Mouse (Mus musculus) embryonic facial prominence, embryonic 11.5 days (tissue): Measurements from ENCODE around the gene Gclc. TPM values are rescaled to one million over a fixed set of nuclear protein-coding genes. Genes with fewer than 3 reads are reported as not detected.

Experiments
- ATAC-seq: fragments of 200-750 bp; cut with Nextera tagmentation; replicated peaks from 2 replicates; pipeline ENCODE4 v1.8.0; 2017; ENCODE audit warnings: low read depth; ENCODE audit not compliant: insufficient number of reproducible peaks, low FRiP score, low TSS enrichment
- DNase-seq: peaks from one replicate; pipeline ENCODE4 v3.0.0-alpha.2; 2015; ENCODE audit warnings: low spot score
- H3K27ac ChIP-seq: fragments of 300-500 bp; sonication (generic); replicated peaks from 2 replicates; pipeline ENCODE4 v1.5.1; 2014; ENCODE audit warnings: mild to moderate bottlenecking, low read depth, low read length, control low read depth
- H3K27me3 ChIP-seq: fragments of 300-500 bp; sonication (generic); 2 replicates; pipeline ENCODE4 v1.6.1; 2014; ENCODE audit warnings: mild to moderate bottlenecking, low read length, moderate library complexity, mixed read lengths; ENCODE audit not compliant: control insufficient read depth, insufficient read depth
- H3K36me3 ChIP-seq: fragments of 300-500 bp; sonication (generic); replicated peaks from 2 replicates; pipeline ENCODE4 v1.6.1; 2014; ENCODE audit warnings: low read depth, mild to moderate bottlenecking, low read length, moderate library complexity, mixed read lengths; ENCODE audit not compliant: control insufficient read depth, insufficient read depth
- H3K4me1 ChIP-seq: fragments of 300-500 bp; sonication (generic); 2 replicates; pipeline ENCODE4 v1.6.1; 2014; ENCODE audit warnings: low read length, mixed read lengths; ENCODE audit not compliant: control insufficient read depth, insufficient read depth
- H3K4me2 ChIP-seq: fragments of 300-500 bp; sonication (generic); 2 replicates; pipeline ENCODE4 v1.6.1; 2014; ENCODE audit warnings: low read depth, mild to moderate bottlenecking, control low read depth, low read length, moderate library complexity
- H3K4me3 ChIP-seq: fragments of 300-500 bp; sonication (generic); 2 replicates; pipeline ENCODE4 v1.5.1; 2014; ENCODE audit warnings: low read depth, low read length, control low read depth
- H3K9ac ChIP-seq: fragments of 300-500 bp; sonication (generic); replicated peaks from 2 replicates; pipeline ENCODE4 v1.6.1; 2014; ENCODE audit warnings: mild to moderate bottlenecking, control low read depth, low read length
- H3K9me3 ChIP-seq: fragments of 300-500 bp; sonication (generic); replicated peaks from 2 replicates; pipeline ENCODE4 v1.6.1; 2016; ENCODE audit warnings: mild to moderate bottlenecking, low read length, inconsistent platforms, mixed read lengths; ENCODE audit not compliant: control insufficient read depth
- WGBS: fragments of 180-500 bp; shearing (Covaris S2); extraction: QIAGEN DNeasy Blood & Tissue Kit; methylation state at CpG from one replicate; pipeline ENCODE4 v1.1.7; 2014; 5-methylcytosine and 5-hydroxymethylcytosine counted together
- polyA plus RNA-seq: library from polyadenylated mRNA; unstranded; fragments of >200 nt; fragmentation: Nextera tagmentation; extraction: Ambion mirVana; gene quantifications from 2 replicates; pipeline ENCODE4 v1.2.1, GENCODE M21; 2014

Gene Gclc
- polyA plus RNA-seq, 1 experiment from 2014 or later, result 20.5 TPM

GRCm38 (mm10) chr9:77828531-77828965, 74.2 kb downstream of the Gclc start:
- ATAC-seq, result no peak
- Histone ChIP-seq H3K4me1 (peaks cover 2% of the 10 kb centered on the region; the same call in 1 of the 2 replicates), H3K27me3 (no peaks in the 10 kb centered on the region), H3K27ac (no peak overlapping the region), H3K9me3 (no peaks in the 10 kb centered on the region), H3K9ac (no peak overlapping the region), H3K36me3 (no peaks in the 10 kb centered on the region), H3K4me2 (no peak overlapping the region), H3K4me3 (no peak overlapping the region)
- no peak for DNase-seq
- WGBS, result 66% methylated on average over 7 of the region's 7 CpGs

DNA sequence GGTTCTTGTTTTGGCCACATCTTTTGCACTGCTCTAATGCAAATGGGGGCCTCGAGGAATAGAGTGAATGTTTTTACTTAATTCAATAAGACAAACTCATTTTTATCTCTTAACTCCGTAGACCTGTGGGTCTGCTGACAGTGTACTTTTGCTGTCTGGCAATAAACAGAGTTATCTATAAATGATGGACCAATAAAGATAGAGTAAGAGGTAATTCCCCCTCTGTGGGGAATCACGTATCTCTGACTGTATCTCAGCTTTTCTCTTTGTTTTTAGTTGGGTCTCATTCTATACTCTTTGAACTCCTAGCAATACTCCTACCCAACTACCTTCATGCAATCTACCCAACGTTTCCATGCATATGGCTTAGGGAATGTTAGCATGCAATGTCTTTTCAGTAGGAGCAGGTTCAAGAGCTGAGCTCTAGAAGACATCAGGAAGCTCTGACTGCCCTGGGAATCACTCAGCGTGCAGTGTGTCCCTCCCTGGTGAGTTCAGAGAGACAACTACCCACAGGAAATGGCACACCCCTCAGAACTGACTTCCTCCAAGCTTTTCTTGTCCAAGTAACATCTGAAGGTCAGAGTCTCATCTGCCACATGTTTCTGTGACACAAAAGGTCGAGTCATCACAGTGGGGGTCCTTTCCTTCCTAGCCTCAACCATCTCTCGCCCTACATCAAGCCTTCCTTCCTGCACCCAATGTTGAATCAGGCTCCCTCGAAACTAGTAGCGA, 80.1 kb downstream of the Gclc start:
- Histone ChIP-seq H3K9me3 (no peaks in the 10 kb centered on the region), H3K27ac (no peak overlapping the region), H3K4me3 (no peak overlapping the region), H3K36me3 (no peaks in the 10 kb centered on the region), H3K4me2 (no peak overlapping the region), H3K9ac (no peak overlapping the region), H3K4me1 (no peaks in the 10 kb centered on the region), H3K27me3 (no peaks in the 10 kb centered on the region)
- ATAC-seq (no peak), DNase-seq (no peak)
- 68% methylated on average over 9 of the region's 9 CpGs for WGBS

DNA sequence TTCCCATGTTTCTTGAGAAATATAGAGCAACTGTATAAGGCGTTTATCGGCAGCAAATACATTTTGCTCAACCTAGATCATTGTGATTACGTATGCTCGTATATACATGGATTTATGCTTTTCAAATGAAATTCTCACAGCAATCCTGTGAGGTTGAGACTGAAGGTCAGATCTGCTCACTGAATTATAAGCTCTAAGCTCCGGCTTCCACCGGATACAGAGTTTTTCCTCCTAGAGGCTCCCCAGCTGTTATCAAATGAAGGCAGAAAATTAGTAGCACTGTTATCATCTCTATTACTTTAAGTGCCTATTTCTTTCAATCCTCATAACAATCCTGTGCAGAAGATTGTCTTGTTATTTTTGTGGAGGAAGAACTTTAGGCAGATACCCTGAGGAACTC, 80.8 kb downstream of the Gclc start:
- Histone ChIP-seq H3K4me2 (no peak overlapping the region), H3K36me3 (no peaks in the 10 kb centered on the region), H3K4me3 (no peak overlapping the region), H3K27ac (no peak overlapping the region), H3K4me1 (no peaks in the 10 kb centered on the region), H3K27me3 (no peaks in the 10 kb centered on the region), H3K9me3 (no peaks in the 10 kb centered on the region), H3K9ac (no peak overlapping the region)
- WGBS, result 90% methylated on average over 6 of the region's 6 CpGs
- no peak for ATAC-seq
- DNase-seq, result no peak

DNA sequence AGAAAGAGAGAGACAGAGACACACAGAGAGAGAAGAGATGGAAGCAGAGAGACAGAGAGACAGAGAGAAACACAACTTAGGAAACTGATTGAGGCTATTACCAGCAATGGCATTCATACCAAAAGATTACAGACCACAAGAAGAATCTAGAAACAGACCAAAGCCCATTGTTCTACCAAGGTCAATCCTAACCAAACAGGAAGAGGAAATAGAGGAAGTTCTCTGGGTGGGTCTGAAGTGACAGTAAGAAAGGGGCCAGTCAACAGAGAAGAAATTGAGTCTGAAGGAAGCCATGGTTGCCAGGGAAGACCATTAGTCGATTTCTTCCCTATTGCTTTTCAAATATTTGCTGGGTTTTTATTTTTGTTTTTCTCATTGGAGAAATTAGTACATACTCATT, 81.4 kb downstream of the Gclc start:
- no peak overlapping the region for H3K27ac ChIP-seq
- no peak overlapping the region for H3K4me2 ChIP-seq
- H3K9me3 ChIP-seq, result no peaks in the 10 kb centered on the region
- H3K36me3 ChIP-seq, result no peaks in the 10 kb centered on the region
- ATAC-seq (no peak), DNase-seq (no peak)
- H3K27me3 ChIP-seq, result no peaks in the 10 kb centered on the region
- H3K4me1 ChIP-seq, result no peaks in the 10 kb centered on the region
- WGBS, result 89% methylated on average over 1 of the region's 1 CpGs
- H3K9ac ChIP-seq, result no peak overlapping the region
- no peak overlapping the region for H3K4me3 ChIP-seq

- H3K27me3 ChIP-seq, result no peaks in the 10 kb centered on the region
- H3K9ac ChIP-seq, result no peak overlapping the region
- H3K36me3 ChIP-seq, result no peaks in the 10 kb centered on the region
- no peak overlapping the region for H3K27ac ChIP-seq
- no peaks in the 10 kb centered on the region for H3K9me3 ChIP-seq
- no peak overlapping the region for H3K4me2 ChIP-seq
- no peak overlapping the region for H3K4me3 ChIP-seq
- no peaks in the 10 kb centered on the region for H3K4me1 ChIP-seq
- DNase-seq (no peak), ATAC-seq (no peak)
- WGBS, result 52% methylated on average over 5 of the region's 5 CpGs
These were observed 84.3 kb downstream of the Gclc start for GRCm38 (mm10) chr9:77838586-77838985.

Other genes starting within 250 kb of the Gclc start
- 9.5 and 11.7 TPM in 2 replicates for gene Lrrc1, start 209.7 kb upstream of the Gclc start, polyA plus RNA-seq
- gene Klhl31, start 118.0 kb upstream of the Gclc start, polyA plus RNA-seq, result 1.4 and 1.6 TPM in 2 replicates
- 97.0 and 106 TPM in 2 replicates for gene Elovl5, start 162.8 kb downstream of the Gclc start, polyA plus RNA-seq